Comparison of ENCODE assay signal across 10 mouse cellular contexts in the genomic region with DNA sequence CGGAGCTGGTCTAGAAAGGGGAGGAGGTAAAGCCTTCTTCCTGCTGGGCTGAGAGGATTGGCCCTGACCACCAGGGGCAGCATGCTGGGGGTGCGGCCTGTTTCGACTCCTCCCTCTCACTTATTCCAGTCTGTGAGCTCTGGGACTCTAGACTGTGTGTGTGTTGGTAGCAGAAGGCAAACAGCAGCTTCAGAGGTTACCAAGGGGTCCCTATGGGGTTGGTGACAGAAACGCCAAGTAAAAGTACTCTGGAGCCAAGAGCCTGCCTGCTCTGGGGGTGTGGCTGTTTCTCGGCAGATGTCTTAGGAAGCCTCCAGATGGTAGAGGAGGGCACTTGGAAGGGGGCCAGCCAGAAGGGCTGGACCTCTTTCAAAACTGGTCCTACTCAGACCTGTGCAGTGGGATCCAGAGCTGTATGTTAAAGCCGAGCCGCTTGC. TPM values are rescaled to one million over a fixed set of nuclear protein-coding genes. Genes with fewer than 3 reads are reported as not detected.
DNase-seq lines count a peak whose midpoint lies in the region; ATAC-seq and TF ChIP-seq lines count a peak whose summit lies in the region.
"Had no signal": no experiment of that assay in that cellular context is flagged by ENCODE, and none has a peak within 500 bp of the region (broad histone marks: within the 10 kb centered on the region; RNA-seq: fewer than 3 reads in every experiment).

No protein-coding gene starts in this region.

- intact Hi-C loops in left cerebral cortex, postnatal 14 days (cut with DNase I), result no loop called here

- peak; percentile 52 for ATAC-seq in cerebellum, adult (ENCODE audit: insufficient number of reproducible peaks, low FRiP score, low TSS enrichment)
- ATAC-seq in hindbrain, embryonic 12.5 days (ENCODE audit: low FRiP score), result peak; percentile 81
- ATAC-seq in neural tube, embryonic 15.5 days (ENCODE audit: low FRiP score), result peak; percentile 60

- H3K4me2 ChIP-seq in hindbrain, embryonic 12.5 days (replicated peaks), result no peak overlapping the region
- H3K4me2 ChIP-seq in neural tube, embryonic 15.5 days, result no peak overlapping the region

- H3K36me3 ChIP-seq in E14TG2a.4 (ENCODE audit: insufficient read depth, low read length), result no peaks in the 10 kb centered on the region
- H3K36me3 ChIP-seq in embryonic facial prominence, embryonic 10.5 days (replicated peaks), result no peaks in the 10 kb centered on the region
- H3K36me3 ChIP-seq in hindbrain, embryonic 12.5 days, result no peaks in the 10 kb centered on the region
- no peaks in the 10 kb centered on the region for H3K36me3 ChIP-seq in neural tube, embryonic 15.5 days

- H3K9ac ChIP-seq in hindbrain, embryonic 12.5 days, result no peak overlapping the region
- H3K9ac ChIP-seq in neural tube, embryonic 15.5 days (replicated peaks), result no peak overlapping the region

- WGBS in embryonic facial prominence, embryonic 10.5 days, result 50% methylated on average over 7 of the region's 7 CpGs
- WGBS in hindbrain, embryonic 12.5 days, result 19% methylated on average over 7 of the region's 7 CpGs
- WGBS in neural tube, embryonic 15.5 days, result 30% methylated on average over 7 of the region's 7 CpGs

- H3K27me3 ChIP-seq in E14TG2a.4 (ENCODE audit: insufficient read depth, low read length), result no peaks in the 10 kb centered on the region
- no peaks in the 10 kb centered on the region; the same call in 1 of the 2 replicates for H3K27me3 ChIP-seq in embryonic facial prominence, embryonic 10.5 days (replicated peaks; ENCODE audit: low read depth, poor library complexity, severe bottlenecking)
- H3K27me3 ChIP-seq in hindbrain, embryonic 12.5 days, result no peaks in the 10 kb centered on the region
- H3K27me3 ChIP-seq in neural tube, embryonic 15.5 days (replicated peaks), result no peaks in the 10 kb centered on the region
- H3K27me3 ChIP-seq: megakaryocyte, embryonic 14.5 days had no signal

- no peaks in the 10 kb centered on the region for H3K9me3 ChIP-seq in E14TG2a.4 (ENCODE audit: low read length)
- H3K9me3 ChIP-seq in embryonic facial prominence, embryonic 10.5 days, result no peaks in the 10 kb centered on the region
- no peaks in the 10 kb centered on the region for H3K9me3 ChIP-seq in hindbrain, embryonic 12.5 days (replicated peaks)
- H3K9me3 ChIP-seq in neural tube, embryonic 15.5 days (replicated peaks), result no peaks in the 10 kb centered on the region
- H3K9me3 ChIP-seq: G1E; megakaryocyte, embryonic 14.5 days had no signal

- peak overlapping the region; percentile 20; the same call in 1 of the 2 replicates for H3K27ac ChIP-seq in embryonic facial prominence, embryonic 10.5 days (replicated peaks)
- peak overlapping the region; percentile 89 for H3K27ac ChIP-seq in hindbrain, embryonic 12.5 days
- H3K27ac ChIP-seq in neural tube, embryonic 15.5 days (replicated peaks), result no peak overlapping the region

- H3K4me1 ChIP-seq in E14TG2a.4 (replicated peaks; ENCODE audit: low read depth, low read length), result peaks cover 83% of the 10 kb centered on the region
- peaks cover 46% of the 10 kb centered on the region for H3K4me1 ChIP-seq in embryonic facial prominence, embryonic 10.5 days
- peaks cover 40% of the 10 kb centered on the region for H3K4me1 ChIP-seq in hindbrain, embryonic 12.5 days
- peaks cover 31% of the 10 kb centered on the region for H3K4me1 ChIP-seq in neural tube, embryonic 15.5 days

- DNase-seq in cerebellum, adult 18-20 months, result no peak
- peak; percentile 69 for DNase-seq in embryonic facial prominence, embryonic 10.5 days (ENCODE audit: low spot score)
- DNase-seq in lung, adult 18-20 months, result peak; percentile 31 to 48
- DNase-seq in left cerebral cortex, postnatal 14 days (ENCODE audit: low spot score in 2 of 2), result no peak

- H3K4me3 ChIP-seq in E14TG2a.4 (replicated peaks; ENCODE audit: low read length), result peak overlapping the region; percentile 33
- no peak overlapping the region for H3K4me3 ChIP-seq in embryonic facial prominence, embryonic 10.5 days
- no peak overlapping the region for H3K4me3 ChIP-seq in hindbrain, embryonic 12.5 days
- H3K4me3 ChIP-seq in neural tube, embryonic 15.5 days (replicated peaks), result no peak overlapping the region
- H3K4me3 ChIP-seq: megakaryocyte, embryonic 14.5 days had no signal

- peak; percentile 50 for TF ChIP-seq CTCF in E14TG2a.4 (conservative IDR thresholded peaks at IDR 0.05; ENCODE audit: low read length)

RNA-seq across cellular contexts. Expression of a gene that starts 15.3 kb away (rescaled TPM):
- 2.2 and 2.6 TPM in 2 replicates for polyA plus RNA-seq in embryonic facial prominence, embryonic 10.5 days (2016; fragmentation: Nextera tagmentation; extraction: Ambion mirVana)
- polyA plus RNA-seq in hindbrain, embryonic 12.5 days (2016; fragmentation: Nextera tagmentation; extraction: Ambion mirVana), result 2.3 and 2.9 TPM in 2 replicates
- polyA plus RNA-seq in neural tube, embryonic 15.5 days (2015; fragmentation: Nextera tagmentation; extraction: Ambion mirVana), result 3.4 and 6.2 TPM in 2 replicates
- total RNA-seq in left cerebral cortex, postnatal 14 days (2021), result 1 to 10 TPM; 3.4 to 3.9 TPM

RNA-seq across cellular contexts. Expression of a gene that starts 48.9 kb away (rescaled TPM):
- 198 and 199 TPM in 2 replicates for polyA plus RNA-seq in embryonic facial prominence, embryonic 10.5 days (2016; fragmentation: Nextera tagmentation; extraction: Ambion mirVana)
- polyA plus RNA-seq in hindbrain, embryonic 12.5 days (2016; fragmentation: Nextera tagmentation; extraction: Ambion mirVana), result 310 and 335 TPM in 2 replicates
- polyA plus RNA-seq in neural tube, embryonic 15.5 days (2015; fragmentation: Nextera tagmentation; extraction: Ambion mirVana), result 248 and 252 TPM in 2 replicates
- total RNA-seq in left cerebral cortex, postnatal 14 days (2021), result 100 to 1,000 TPM; 146 to 147 TPM

RNA-seq across cellular contexts. Expression of a gene that starts 49.1 kb away (rescaled TPM):
- 28.0 and 30.8 TPM in 2 replicates for polyA plus RNA-seq in embryonic facial prominence, embryonic 10.5 days (2016; fragmentation: Nextera tagmentation; extraction: Ambion mirVana)
- polyA plus RNA-seq in hindbrain, embryonic 12.5 days (2016; fragmentation: Nextera tagmentation; extraction: Ambion mirVana), result 23.9 and 24.7 TPM in 2 replicates
- polyA plus RNA-seq in neural tube, embryonic 15.5 days (2015; fragmentation: Nextera tagmentation; extraction: Ambion mirVana), result 18.8 and 24.2 TPM in 2 replicates
- 100 to 1,000 TPM; 103 to 105 TPM for total RNA-seq in left cerebral cortex, postnatal 14 days (2021)

Comparison
In these comparisons a context has a peak if more than half of its experiments do, and no peak if none do; other contexts are left out.
1. DNase-seq: peak in embryonic facial prominence, embryonic 10.5 days (single experiment) and lung, adult 18-20 months (2 of 2); none in cerebellum, adult 18-20 months (0 of 2) and left cerebral cortex, postnatal 14 days (0 of 2).
2. Peak in every context shown above with its lines, with median percentiles within 50 percentile points of each other: ATAC-seq.